Mouse (Mus musculus): ENCODE measurements around the gene Adrb1. TPM values are rescaled to one million over a fixed set of nuclear protein-coding genes. Genes with fewer than 3 reads are reported as not detected.

The Adrb1 gene
- polyA plus RNA-seq, 1 experiment from 2014 or later = 0.34 TPM

DNA sequence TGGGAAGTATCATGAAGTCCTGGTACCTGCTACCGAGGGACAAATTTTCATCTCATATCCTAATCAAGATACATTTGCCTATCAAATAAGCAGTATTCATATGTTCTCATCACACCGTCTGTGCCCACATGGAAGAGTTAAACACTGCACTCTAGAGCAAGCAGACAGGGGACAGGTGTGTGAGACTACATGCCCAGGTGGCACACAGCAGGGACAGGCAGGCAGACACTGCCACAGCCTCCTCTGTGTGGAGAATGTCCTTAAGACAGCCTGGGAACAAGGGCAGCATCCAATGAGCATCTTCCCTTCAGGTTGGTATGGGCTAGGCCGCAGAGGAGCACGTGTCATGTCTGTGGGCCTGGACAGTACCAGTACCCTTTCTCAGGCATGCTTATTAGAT is 40.7 kb downstream of the Adrb1 start:
- ATAC-seq (replicated peaks; ENCODE audit: low FRiP score) = no peak
- WGBS = 88% methylated on average over 4 of the region's 4 CpGs
- Histone ChIP-seq H3K4me1 (replicated peaks; ENCODE audit: control insufficient read depth, insufficient read depth, low read length) (no peaks in the 10 kb centered on the region), H3K4me3 (ENCODE audit: low read depth, low read length) (no peak overlapping the region), H3K9me3 (ENCODE audit: control insufficient read depth, low read length) (no peaks in the 10 kb centered on the region), H3K27ac (ENCODE audit: low read depth, low read length) (no peak overlapping the region), H3K36me3 (ENCODE audit: control insufficient read depth, insufficient read depth, low read length) (no peaks in the 10 kb centered on the region), H3K27me3 (replicated peaks; ENCODE audit: control insufficient read depth, insufficient read depth, low read length) (no peaks in the 10 kb centered on the region), H3K9ac (ENCODE audit: low read depth, low read length) (no peak overlapping the region), H3K4me2 (no peak overlapping the region)
- DNase-seq (ENCODE audit: low spot score) = no peak

DNA sequence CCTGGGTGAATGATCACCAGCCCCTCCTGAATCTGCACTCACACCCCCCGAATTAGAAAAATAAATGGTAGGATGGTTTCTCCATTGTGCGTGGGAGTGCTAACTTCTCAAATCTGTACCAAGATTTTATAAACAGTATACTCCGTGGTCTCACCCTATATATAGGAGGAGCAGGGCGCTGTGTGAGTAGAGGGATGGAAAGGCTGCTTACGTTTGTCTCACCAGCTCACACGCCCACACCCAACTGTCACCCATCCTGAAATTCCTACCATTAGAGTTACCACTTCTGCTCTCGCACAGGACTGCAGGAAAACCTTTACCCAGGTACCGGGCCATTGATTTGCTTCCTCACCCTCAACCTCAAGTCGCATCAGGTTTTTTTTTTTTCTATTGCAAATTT is 47.0 kb downstream of the Adrb1 start:
- H3K27ac ChIP-seq (ENCODE audit: low read depth, low read length) = no peak overlapping the region
- no peaks in the 10 kb centered on the region for H3K36me3 ChIP-seq (ENCODE audit: control insufficient read depth, insufficient read depth, low read length)
- H3K9me3 ChIP-seq (ENCODE audit: control insufficient read depth, low read length) = no peaks in the 10 kb centered on the region
- no peaks in the 10 kb centered on the region for H3K27me3 ChIP-seq (replicated peaks; ENCODE audit: control insufficient read depth, insufficient read depth, low read length)
- no peak overlapping the region for H3K4me3 ChIP-seq (ENCODE audit: low read depth, low read length)
- 82% methylated on average over 9 of the region's 9 CpGs for WGBS
- H3K4me2 ChIP-seq = no peak overlapping the region
- H3K4me1 ChIP-seq (replicated peaks; ENCODE audit: control insufficient read depth, insufficient read depth, low read length) = no peaks in the 10 kb centered on the region
- ATAC-seq (replicated peaks; ENCODE audit: low FRiP score) = no peak
- DNase-seq (ENCODE audit: low spot score) = no peak
- H3K9ac ChIP-seq (ENCODE audit: low read depth, low read length) = no peak overlapping the region

DNA sequence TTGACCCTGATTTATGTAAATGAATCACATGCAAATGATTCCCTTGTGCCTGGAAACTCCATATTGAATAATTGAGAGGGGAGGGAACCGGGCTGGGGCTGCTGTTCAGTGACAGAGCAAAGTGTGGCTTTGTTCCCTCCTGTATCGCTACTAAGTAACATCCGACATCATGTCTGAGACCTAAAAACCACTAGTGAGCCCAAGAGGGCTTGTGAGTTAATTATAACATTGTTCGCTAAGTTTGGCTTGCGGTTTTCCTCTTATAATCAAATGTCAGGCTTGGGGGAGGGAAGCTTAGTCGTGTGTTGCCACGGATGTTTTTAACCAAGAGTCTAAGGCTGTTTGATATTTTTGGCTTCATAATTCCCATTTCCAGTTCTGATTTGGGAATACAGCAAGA is 50.2 kb downstream of the Adrb1 start:
- 71% methylated on average over 7 of the region's 7 CpGs for WGBS
- DNase-seq (ENCODE audit: low spot score) (no peak), ATAC-seq (replicated peaks; ENCODE audit: low FRiP score) (no peak)
- H3K4me2 ChIP-seq = no peak overlapping the region
- no peak overlapping the region for H3K4me3 ChIP-seq (ENCODE audit: low read depth, low read length)
- peaks cover 21% of the 10 kb centered on the region for H3K27me3 ChIP-seq (replicated peaks; ENCODE audit: control insufficient read depth, insufficient read depth, low read length)
- no peaks in the 10 kb centered on the region for H3K36me3 ChIP-seq (ENCODE audit: control insufficient read depth, insufficient read depth, low read length)
- H3K9me3 ChIP-seq (ENCODE audit: control insufficient read depth, low read length) = no peaks in the 10 kb centered on the region
- peaks cover 7% of the 10 kb centered on the region; the same call in 1 of the 2 replicates for H3K4me1 ChIP-seq (replicated peaks; ENCODE audit: control insufficient read depth, insufficient read depth, low read length)
- H3K27ac ChIP-seq (ENCODE audit: low read depth, low read length) = no peak overlapping the region
- H3K9ac ChIP-seq (ENCODE audit: low read depth, low read length) = no peak overlapping the region

DNA sequence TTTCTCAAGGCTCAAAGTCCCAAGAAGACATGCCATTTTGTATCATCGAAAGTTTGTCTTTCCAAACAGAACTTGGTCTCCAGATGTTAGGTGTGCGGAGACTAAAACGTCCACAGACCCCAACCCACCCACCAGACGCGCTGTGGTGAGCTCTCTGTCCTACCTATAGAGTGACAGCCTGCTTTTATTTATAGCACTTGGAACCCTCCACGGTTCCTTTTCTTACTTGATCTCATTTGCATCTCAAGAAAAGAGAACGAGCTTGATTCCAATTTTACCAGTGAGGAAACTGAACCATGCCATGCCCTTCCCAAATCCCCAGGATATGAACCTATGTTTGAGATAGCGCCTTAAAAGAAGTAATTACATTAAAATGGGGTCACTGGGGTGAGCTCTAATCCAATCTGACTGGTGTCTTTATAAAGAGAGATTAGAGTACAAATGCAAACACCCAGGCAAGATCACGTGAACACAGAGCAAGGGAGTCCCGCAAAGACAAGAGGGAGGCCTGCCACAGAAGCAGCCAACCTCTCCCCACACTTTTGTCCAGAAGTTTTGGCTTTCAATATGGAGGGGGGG is 51.5 kb downstream of the Adrb1 start:
- H3K27ac ChIP-seq (ENCODE audit: low read depth, low read length) = no peak overlapping the region
- DNase-seq (ENCODE audit: low spot score) (no peak), ATAC-seq (replicated peaks; ENCODE audit: low FRiP score) (no peak)
- H3K27me3 ChIP-seq (replicated peaks; ENCODE audit: control insufficient read depth, insufficient read depth, low read length) = peaks cover 25% of the 10 kb centered on the region
- no peak overlapping the region for H3K4me3 ChIP-seq (ENCODE audit: low read depth, low read length)
- H3K36me3 ChIP-seq (ENCODE audit: control insufficient read depth, insufficient read depth, low read length) = no peaks in the 10 kb centered on the region
- WGBS = 70% methylated on average over 10 of the region's 10 CpGs
- no peak overlapping the region for H3K4me2 ChIP-seq
- no peak overlapping the region for H3K9ac ChIP-seq (ENCODE audit: low read depth, low read length)
- peaks cover 7% of the 10 kb centered on the region; the same call in 1 of the 2 replicates for H3K4me1 ChIP-seq (replicated peaks; ENCODE audit: control insufficient read depth, insufficient read depth, low read length)
- H3K9me3 ChIP-seq (ENCODE audit: control insufficient read depth, low read length) = no peaks in the 10 kb centered on the region

DNA sequence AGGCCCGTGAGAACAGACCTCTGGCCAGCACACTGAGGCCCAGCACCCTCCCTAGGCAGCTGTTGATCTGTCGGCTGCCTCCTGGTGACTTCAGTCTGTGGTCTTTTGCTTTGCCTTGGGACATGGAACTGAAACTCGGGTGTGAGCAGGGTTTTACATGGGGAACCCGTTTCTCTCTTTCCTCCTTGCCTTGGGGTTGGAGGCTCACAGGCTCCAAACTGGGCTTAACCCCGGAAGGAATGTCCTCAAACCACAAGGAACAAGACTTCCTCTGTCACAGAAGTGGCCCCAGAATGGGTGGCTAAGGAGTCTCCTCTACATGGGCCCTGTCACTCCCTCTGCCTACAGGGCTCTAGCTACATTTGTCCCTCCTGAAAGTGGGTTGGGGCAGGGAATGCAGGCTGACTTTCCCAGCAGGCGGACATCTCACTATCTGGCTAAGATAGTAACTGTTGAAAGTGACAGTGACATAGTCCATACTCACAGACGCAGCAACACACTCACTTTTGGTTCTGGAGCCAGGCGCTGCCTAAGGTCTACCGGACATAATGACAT is 52.5 kb downstream of the Adrb1 start:
- no peak overlapping the region for H3K27ac ChIP-seq (ENCODE audit: low read depth, low read length)
- peaks cover 7% of the 10 kb centered on the region; the same call in 1 of the 2 replicates for H3K4me1 ChIP-seq (replicated peaks; ENCODE audit: control insufficient read depth, insufficient read depth, low read length)
- H3K27me3 ChIP-seq (replicated peaks; ENCODE audit: control insufficient read depth, insufficient read depth, low read length) = peaks cover 25% of the 10 kb centered on the region
- no peak overlapping the region for H3K4me3 ChIP-seq (ENCODE audit: low read depth, low read length)
- no peaks in the 10 kb centered on the region for H3K9me3 ChIP-seq (ENCODE audit: control insufficient read depth, low read length)
- no peaks in the 10 kb centered on the region for H3K36me3 ChIP-seq (ENCODE audit: control insufficient read depth, insufficient read depth, low read length)
- no peak overlapping the region for H3K4me2 ChIP-seq
- no peak for ATAC-seq (replicated peaks; ENCODE audit: low FRiP score)
- WGBS = 55% methylated on average over 9 of the region's 9 CpGs
- no peak for DNase-seq (ENCODE audit: low spot score)
- H3K9ac ChIP-seq (ENCODE audit: low read depth, low read length) = no peak overlapping the region

DNA sequence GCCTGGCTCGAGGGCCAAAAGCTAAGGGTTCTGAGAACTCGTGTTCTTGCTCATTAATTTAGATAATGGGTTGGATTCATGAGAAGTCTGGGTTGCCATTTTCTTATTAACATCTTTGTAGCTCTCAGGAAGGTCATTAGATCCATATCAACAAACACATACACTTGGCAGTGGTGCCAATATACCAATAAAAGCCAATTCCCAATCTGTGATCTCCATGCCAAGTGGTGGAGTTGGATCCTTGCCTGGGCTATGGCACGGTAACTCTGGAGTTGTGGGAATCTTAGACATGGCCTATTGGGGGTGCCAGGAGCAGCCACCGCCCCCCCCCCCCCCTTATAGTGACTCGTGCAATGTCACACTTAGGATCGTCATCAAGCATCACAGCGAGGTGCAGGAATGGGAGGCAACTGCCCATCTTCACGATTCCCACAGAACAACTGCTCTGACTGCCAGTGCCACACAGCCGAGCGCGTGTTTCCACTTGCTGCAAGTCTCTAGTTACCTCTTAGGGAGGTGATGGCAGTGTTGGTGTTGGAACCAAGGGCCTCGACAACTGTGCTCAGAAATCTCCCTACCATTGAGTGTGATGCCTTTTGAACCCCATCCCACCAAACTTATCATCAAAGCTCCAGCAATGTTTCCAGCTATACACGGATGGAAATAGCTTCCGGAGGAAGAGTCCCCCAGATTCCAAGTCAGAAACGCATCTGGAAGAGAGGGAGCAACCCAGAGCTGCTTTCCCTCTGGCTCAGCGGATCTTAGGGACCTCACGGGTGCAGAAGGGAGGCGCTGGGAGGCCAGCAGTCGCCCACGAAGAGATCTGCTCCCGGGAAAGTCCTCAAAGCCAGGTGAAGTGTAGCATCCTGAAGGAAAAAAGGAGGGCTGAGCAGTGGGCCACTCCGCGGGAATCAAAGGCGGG is 53.2 kb downstream of the Adrb1 start:
- Histone ChIP-seq H3K4me3 (ENCODE audit: low read depth, low read length) (peak overlapping the region; percentile 15; the same call in 1 of the 2 replicates), H3K9ac (ENCODE audit: low read depth, low read length) (no peak overlapping the region), H3K4me1 (replicated peaks; ENCODE audit: control insufficient read depth, insufficient read depth, low read length) (peaks cover 7% of the 10 kb centered on the region; the same call in 1 of the 2 replicates), H3K9me3 (ENCODE audit: control insufficient read depth, low read length) (no peaks in the 10 kb centered on the region), H3K36me3 (ENCODE audit: control insufficient read depth, insufficient read depth, low read length) (no peaks in the 10 kb centered on the region), H3K4me2 (peak overlapping the region; percentile 55), H3K27ac (ENCODE audit: low read depth, low read length) (no peak overlapping the region), H3K27me3 (replicated peaks; ENCODE audit: control insufficient read depth, insufficient read depth, low read length) (peaks cover 25% of the 10 kb centered on the region)
- DNase-seq (ENCODE audit: low spot score) (no peak), ATAC-seq (replicated peaks; ENCODE audit: low FRiP score) (no peak)
- 34% methylated on average over 24 of the region's 24 CpGs for WGBS

DNA sequence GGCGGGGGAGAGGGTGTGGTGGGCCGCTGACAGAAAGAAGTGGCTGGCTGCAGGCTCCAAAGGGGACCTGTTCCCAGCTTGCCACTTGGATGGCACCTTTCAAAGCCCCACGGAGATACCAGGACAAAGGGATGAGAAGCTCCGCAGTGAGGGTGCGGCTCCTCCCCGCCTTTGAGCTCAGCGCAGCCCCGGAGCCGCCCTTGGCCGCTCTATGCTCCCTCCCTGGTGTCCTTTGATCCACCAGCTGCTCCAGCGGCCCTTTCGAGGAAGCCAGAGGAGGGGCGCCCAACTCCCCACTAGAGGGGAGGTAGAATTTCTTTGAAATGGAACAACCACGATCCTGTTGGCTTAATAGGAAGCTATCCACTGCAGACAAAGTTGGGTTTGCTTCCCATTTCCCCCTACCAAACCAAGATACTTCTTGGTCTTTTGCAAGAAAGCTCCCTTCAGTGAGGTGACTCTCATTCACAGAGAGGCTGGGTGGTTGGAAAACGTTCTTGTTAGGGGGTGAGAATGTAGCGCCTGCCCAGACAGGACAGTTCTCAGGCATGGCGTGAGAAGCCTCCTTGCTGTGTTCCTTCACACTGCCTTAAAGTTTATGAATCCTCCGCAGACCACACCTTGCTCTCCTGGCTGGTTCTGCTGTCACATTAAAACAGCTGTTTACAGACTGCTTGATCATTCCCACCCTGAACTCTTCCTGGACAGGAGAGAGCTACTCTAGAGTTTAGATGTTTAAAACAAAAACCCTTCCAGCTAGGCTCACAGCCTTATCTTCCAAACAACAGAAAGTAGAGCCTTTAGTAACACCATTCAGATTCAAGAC is 54.1 kb downstream of the Adrb1 start:
- 9% methylated on average over 18 of the region's 18 CpGs for WGBS
- H3K27ac ChIP-seq (ENCODE audit: low read depth, low read length) = no peak overlapping the region
- H3K4me1 ChIP-seq (replicated peaks; ENCODE audit: control insufficient read depth, insufficient read depth, low read length) = peaks cover 7% of the 10 kb centered on the region; the same call in 1 of the 2 replicates
- H3K4me2 ChIP-seq = peak overlapping the region; percentile 55
- H3K4me3 ChIP-seq (ENCODE audit: low read depth, low read length) = peak overlapping the region; percentile 15; the same call in 1 of the 2 replicates
- DNase-seq (ENCODE audit: low spot score) (no peak), ATAC-seq (replicated peaks; ENCODE audit: low FRiP score) (no peak)
- H3K9me3 ChIP-seq (ENCODE audit: control insufficient read depth, low read length) = no peaks in the 10 kb centered on the region
- no peak overlapping the region for H3K9ac ChIP-seq (ENCODE audit: low read depth, low read length)
- peaks cover 25% of the 10 kb centered on the region for H3K27me3 ChIP-seq (replicated peaks; ENCODE audit: control insufficient read depth, insufficient read depth, low read length)
- H3K36me3 ChIP-seq (ENCODE audit: control insufficient read depth, insufficient read depth, low read length) = no peaks in the 10 kb centered on the region

DNA sequence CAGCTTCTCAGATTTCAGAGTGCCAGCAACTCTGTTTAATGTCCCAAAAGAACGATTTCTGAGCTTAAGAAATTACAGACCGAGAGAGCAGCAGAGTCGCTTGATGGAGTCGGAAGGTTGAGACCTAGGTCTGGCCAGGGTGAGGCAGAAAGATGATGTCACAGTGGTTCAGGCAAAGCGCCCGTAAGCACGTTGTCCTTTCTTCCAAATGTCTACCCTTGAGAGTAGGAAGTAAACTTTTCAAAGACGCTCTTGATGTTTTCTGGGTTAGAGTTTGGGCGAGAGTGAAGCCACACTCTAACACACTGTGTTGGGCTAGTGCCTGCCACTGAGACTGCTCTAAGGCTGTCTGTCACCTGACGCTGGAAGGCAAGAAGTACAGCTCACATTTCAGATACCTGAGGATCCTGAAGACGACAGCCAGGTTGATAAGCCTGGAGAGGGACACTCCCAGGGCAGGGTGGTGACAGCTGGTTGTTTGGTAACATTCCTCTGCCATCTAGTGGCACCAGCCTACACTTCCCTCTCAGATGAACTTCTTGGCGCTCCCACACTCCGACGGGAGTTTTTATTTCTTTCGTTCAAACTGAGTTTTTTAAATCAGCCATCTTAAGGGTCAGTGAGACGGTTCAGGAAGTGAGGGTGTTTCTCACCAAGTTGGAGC is 54.9 kb downstream of the Adrb1 start:
- DNase-seq (ENCODE audit: low spot score) (no peak), ATAC-seq (replicated peaks; ENCODE audit: low FRiP score) (no peak)
- Histone ChIP-seq H3K4me3 (ENCODE audit: low read depth, low read length) (no peak overlapping the region), H3K4me2 (no peak overlapping the region), H3K9me3 (ENCODE audit: control insufficient read depth, low read length) (no peaks in the 10 kb centered on the region), H3K36me3 (ENCODE audit: control insufficient read depth, insufficient read depth, low read length) (no peaks in the 10 kb centered on the region), H3K9ac (ENCODE audit: low read depth, low read length) (no peak overlapping the region), H3K27me3 (replicated peaks; ENCODE audit: control insufficient read depth, insufficient read depth, low read length) (peaks cover 25% of the 10 kb centered on the region), H3K4me1 (replicated peaks; ENCODE audit: control insufficient read depth, insufficient read depth, low read length) (peaks cover 7% of the 10 kb centered on the region; the same call in 1 of the 2 replicates), H3K27ac (ENCODE audit: low read depth, low read length) (no peak overlapping the region)
- 33% methylated on average over 16 of the region's 16 CpGs for WGBS

Data from liver, embryonic 11.5 days (tissue).